Mouse (Mus musculus) liver, adult 2 months (tissue): ENCODE data around the gene Sp2. TPM values are rescaled to one million over a fixed set of nuclear protein-coding genes. Genes with fewer than 3 reads are reported as not detected.

ENCODE experiments used
- DNase-seq: peaks from one replicate; pipeline ENCODE4 v3.0.0-alpha.2; 2011; ENCODE audit warnings: low read depth, low spot score; ENCODE audit errors: extremely low read depth
- H3K27ac ChIP-seq: fragments of 200-500 bp; replicated peaks from 2 replicates; pipeline ENCODE4 v1.5.1; 2012; ENCODE audit warnings: low read depth, mild to moderate bottlenecking, control low read depth, inconsistent platforms, low read length; ENCODE audit not compliant: insufficient read depth
- H3K27me3 ChIP-seq: fragments of 200-500 bp; 2 replicates; pipeline ENCODE4 v1.6.1; 2012; ENCODE audit warnings: mild to moderate bottlenecking, moderate library complexity, low read length, inconsistent platforms; ENCODE audit not compliant: control insufficient read depth, insufficient read depth
- H3K36me3 ChIP-seq: fragments of 200-500 bp; 2 replicates; pipeline ENCODE4 v1.6.1; 2012; ENCODE audit warnings: low read length, inconsistent platforms; ENCODE audit not compliant: control insufficient read depth, insufficient read depth
- H3K4me1 ChIP-seq: fragments of 200-500 bp; 2 replicates; pipeline ENCODE4 v1.6.1; 2011; ENCODE audit warnings: low read length; ENCODE audit not compliant: control insufficient read depth, insufficient read depth
- H3K4me3 ChIP-seq: fragments of 200-500 bp; 2 replicates; pipeline ENCODE4 v1.5.1; 2011; ENCODE audit warnings: low read depth, mild to moderate bottlenecking, control low read depth, low read length, moderate library complexity; ENCODE audit not compliant: insufficient read depth
- H3K79me2 ChIP-seq: fragments of 200-500 bp; 2 replicates; pipeline ENCODE4 v1.6.1; 2012; ENCODE audit warnings: inconsistent platforms, mild to moderate bottlenecking, low read length, moderate library complexity; ENCODE audit not compliant: control insufficient read depth, insufficient read depth
- H3K9ac ChIP-seq: fragments of 200-500 bp; 2 replicates; pipeline ENCODE4 v1.6.1; 2012; ENCODE audit warnings: low read depth, mild to moderate bottlenecking, control low read depth, inconsistent platforms, low read length
- CTCF ChIP-seq: fragments of 200-500 bp; IDR thresholded peaks from 2 replicates; pipeline ENCODE4 v1.5.1; 2011; ENCODE audit warnings: low read depth, low read length, control low read depth
- POLR2A ChIP-seq: fragments of 200-500 bp; IDR thresholded peaks from 2 replicates; pipeline ENCODE4 v1.6.1; 2011; ENCODE audit warnings: low read length, control low read depth; ENCODE audit not compliant: insufficient read depth; ENCODE audit errors: extremely low read depth
- WGBS: fragments of 180-500 bp; shearing (Covaris S2); methylation state at CpG from one replicate; pipeline ENCODE4 v1.1.7; 2018; 5-methylcytosine and 5-hydroxymethylcytosine counted together
- polyA plus RNA-seq: library from polyadenylated mRNA; depleted of rRNA; stranded (reverse); fragments of >200 nt; gene quantifications from 2 replicates; pipeline ENCODE4 v1.2.3, GENCODE M21; 2012
- total RNA-seq: library from RNA; depleted of rRNA; stranded (reverse); fragments of >200 nt; gene quantifications from 2 replicates; pipeline ENCODE4 v1.2.3, GENCODE M21; 2014

Gene Sp2
- total and polyA plus RNA-seq, 2 experiments = 0.28 to 3.8 TPM

DNA sequence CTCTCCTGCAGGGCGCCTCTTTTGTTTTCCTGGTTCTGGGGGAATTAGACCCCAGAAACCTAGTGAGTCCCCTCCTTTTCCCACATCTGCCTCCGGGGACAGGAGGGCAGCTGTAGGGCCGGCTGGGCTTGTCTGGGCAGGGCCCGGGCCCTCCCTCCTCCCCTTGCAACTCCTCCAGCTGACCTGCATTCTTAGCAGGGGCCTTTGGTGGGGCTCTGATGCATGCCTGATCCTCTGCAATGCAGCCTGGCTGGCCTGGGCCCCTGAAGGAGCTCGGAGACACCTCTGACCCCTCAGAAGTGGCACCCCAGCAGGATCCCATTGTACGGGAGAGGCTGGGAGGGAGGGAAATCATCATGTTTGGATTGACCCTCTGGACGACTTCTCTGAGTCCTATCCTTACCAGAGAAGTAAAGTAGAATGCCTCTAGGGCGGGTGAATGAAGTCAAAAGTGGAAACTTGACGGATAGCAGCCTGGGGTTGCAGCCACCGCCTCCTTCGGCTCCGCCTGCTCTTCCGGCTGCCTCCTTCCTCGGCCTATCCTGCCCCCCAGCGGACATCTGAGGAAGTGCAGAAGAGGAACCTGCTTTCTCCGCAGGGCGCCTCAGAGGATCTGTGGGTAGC lies 43.1 kb upstream of the Sp2 start:
- DNase-seq = peak; percentile 43
- peaks cover 8% of the 10 kb centered on the region for H3K27me3 ChIP-seq
- peak overlapping the region; percentile 52 for H3K9ac ChIP-seq
- peak overlapping the region; percentile 36; the same call in 1 of the 2 replicates for H3K4me3 ChIP-seq
- peaks cover 2% of the 10 kb centered on the region; the same call in 1 of the 2 replicates for H3K79me2 ChIP-seq
- TF ChIP-seq CTCF (peak; percentile 95), POLR2A (no peak)
- peaks cover 5% of the 10 kb centered on the region; the same call in 1 of the 2 replicates for H3K4me1 ChIP-seq
- 12% methylated on average over 17 of the region's 17 CpGs for WGBS
- H3K36me3 ChIP-seq = no peaks in the 10 kb centered on the region
- no peak overlapping the region for H3K27ac ChIP-seq

DNA sequence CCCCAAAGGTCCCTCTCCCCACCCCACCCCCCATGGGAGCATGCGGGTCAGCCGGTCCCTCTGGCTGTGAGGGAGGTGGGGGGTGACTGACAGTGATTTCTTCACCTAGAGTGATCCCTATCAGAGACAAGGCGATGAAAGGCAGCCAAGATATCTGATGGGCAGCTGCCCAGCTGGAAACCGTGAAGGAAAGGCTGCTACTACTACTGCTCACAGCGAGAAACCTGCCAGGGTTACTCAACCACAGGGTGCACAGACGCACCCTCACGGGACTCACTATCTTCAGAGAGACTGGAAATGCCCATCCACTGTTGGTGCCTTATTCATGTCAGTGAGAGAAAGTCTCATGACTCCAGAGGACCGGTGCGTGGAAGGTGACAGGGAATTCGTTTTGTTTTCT lies 42.2 kb upstream of the Sp2 start:
- no peak overlapping the region for H3K4me3 ChIP-seq
- H3K9ac ChIP-seq = no peak overlapping the region
- no peaks in the 10 kb centered on the region for H3K79me2 ChIP-seq
- TF ChIP-seq CTCF = no peak
- TF ChIP-seq POLR2A = no peak
- H3K27ac ChIP-seq = no peak overlapping the region
- peak; percentile 78 for DNase-seq
- no peaks in the 10 kb centered on the region for H3K36me3 ChIP-seq
- WGBS = 45% methylated on average over 10 of the region's 10 CpGs
- peaks cover 4% of the 10 kb centered on the region; the same call in 1 of the 2 replicates for H3K4me1 ChIP-seq
- H3K27me3 ChIP-seq = peaks cover 8% of the 10 kb centered on the region

- TF ChIP-seq CTCF = peak; percentile 83
- no peak for TF ChIP-seq POLR2A
Observed at GRCm38 (mm10) chr11:97021873-97022484, 39.2 kb upstream of the Sp2 start.

GRCm38 (mm10) chr11:97021121-97021765 lies 38.5 kb upstream of the Sp2 start:
- no peak overlapping the region for H3K9ac ChIP-seq
- H3K4me3 ChIP-seq = peak overlapping the region; percentile 59; the same call in 1 of the 2 replicates
- peaks cover 4% of the 10 kb centered on the region; the same call in 1 of the 2 replicates for H3K4me1 ChIP-seq
- peaks cover 24% of the 10 kb centered on the region for H3K27me3 ChIP-seq
- no peak overlapping the region for H3K27ac ChIP-seq
- no peak for DNase-seq
- 5% methylated on average over 27 of the region's 27 CpGs for WGBS
- H3K79me2 ChIP-seq = no peaks in the 10 kb centered on the region
- H3K36me3 ChIP-seq = no peaks in the 10 kb centered on the region
- TF ChIP-seq POLR2A (no peak), CTCF (no peak)

More at GRCm38 (mm10) chr11:97021873-97022484, 39.2 kb upstream of the Sp2 start:
- DNase-seq = peak; percentile 33
- WGBS = under 1% methylated on average over 50 of the region's 50 CpGs
- Histone ChIP-seq H3K4me3 (peak overlapping the region; percentile 59), H3K9ac (peak overlapping the region; percentile 66), H3K36me3 (no peaks in the 10 kb centered on the region), H3K4me1 (peaks cover 4% of the 10 kb centered on the region; the same call in 1 of the 2 replicates), H3K27me3 (peaks cover 20% of the 10 kb centered on the region), H3K27ac (no peak overlapping the region), H3K79me2 (no peaks in the 10 kb centered on the region)

DNA sequence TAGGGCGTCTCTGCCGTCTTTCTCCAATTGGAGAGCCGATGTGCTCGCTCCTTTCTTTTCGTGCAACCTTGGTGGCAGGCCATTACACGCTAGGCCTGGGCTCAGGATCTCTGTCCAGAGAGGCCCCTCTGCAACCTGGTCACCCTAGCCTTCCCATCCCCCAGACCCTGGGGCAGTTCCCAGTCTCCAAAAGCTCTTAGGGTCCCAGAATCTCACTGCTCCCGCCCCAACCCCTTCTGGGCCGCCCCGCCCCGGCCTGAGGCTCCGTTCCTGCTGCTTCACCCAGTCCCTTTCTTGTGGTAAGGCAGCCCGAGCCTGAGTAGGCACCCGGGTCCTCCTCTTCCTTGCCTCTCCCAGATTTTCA lies 36.6 kb upstream of the Sp2 start:
- Histone ChIP-seq H3K9ac (no peak overlapping the region), H3K36me3 (no peaks in the 10 kb centered on the region), H3K4me3 (no peak overlapping the region), H3K4me1 (no peaks in the 10 kb centered on the region; the same call in 1 of the 2 replicates), H3K27me3 (peaks cover 31% of the 10 kb centered on the region), H3K27ac (no peak overlapping the region), H3K79me2 (no peaks in the 10 kb centered on the region)
- 18% methylated on average over 13 of the region's 13 CpGs for WGBS
- TF ChIP-seq CTCF (no peak), POLR2A (no peak)
- no peak for DNase-seq
